Mouse (Mus musculus): ENCODE results near the gene Creb3l1. TPM values are rescaled to one million over a fixed set of nuclear protein-coding genes. Genes with fewer than 3 reads are reported as not detected.

The Creb3l1 gene
- polyA plus RNA-seq, 1 experiment, result 3.1 TPM

DNA sequence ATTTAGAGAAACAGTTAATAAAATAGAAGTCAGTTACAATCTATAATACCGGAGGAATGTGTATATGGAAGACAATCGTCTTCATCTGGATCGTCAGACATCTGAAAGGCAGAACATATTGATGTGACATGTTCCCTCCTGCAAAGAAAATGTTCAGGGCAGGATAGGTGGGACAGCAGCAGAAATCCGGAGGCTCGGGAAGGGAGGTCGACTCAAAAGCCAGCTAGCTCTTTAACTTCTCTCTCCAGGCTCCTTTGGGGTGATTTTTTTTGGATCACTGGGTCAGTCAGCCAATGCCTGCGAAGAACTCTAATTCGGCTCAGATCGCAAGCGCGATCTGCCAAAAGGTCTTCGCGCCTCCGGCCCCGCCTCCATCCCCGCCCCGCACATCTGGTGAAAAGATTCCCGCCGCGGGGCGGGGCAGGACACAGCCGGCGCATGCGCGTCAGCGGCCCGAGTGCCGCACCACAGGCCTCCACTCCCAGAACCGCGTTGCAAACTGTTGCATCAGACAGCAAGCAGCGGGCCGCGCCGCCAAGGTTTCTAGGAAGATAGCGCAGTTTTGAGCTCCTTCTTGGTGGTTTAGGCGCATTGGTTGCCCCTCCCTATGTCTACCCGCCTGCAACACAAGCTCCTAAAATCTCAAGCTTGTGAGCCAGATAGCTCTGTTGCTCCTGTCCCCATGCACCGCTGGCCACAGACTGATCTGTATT is 31.0 kb upstream of the Creb3l1 start:
- Histone ChIP-seq H3K27me3 (ENCODE audit: control insufficient read depth, insufficient read depth, low read length) (no peaks in the 10 kb centered on the region), H3K4me3 (ENCODE audit: control insufficient read depth, low read depth, low read length) (peak overlapping the region; percentile 48), H3K4me1 (ENCODE audit: control insufficient read depth, insufficient read depth, low read length) (peaks cover 14% of the 10 kb centered on the region), H3K27ac (ENCODE audit: control insufficient read depth, insufficient read depth, low read depth, low read length) (peak overlapping the region; percentile 22; the same call in 1 of the 2 replicates), H3K36me3 (ENCODE audit: control insufficient read depth, insufficient read depth, low read length) (no peaks in the 10 kb centered on the region)
- TF ChIP-seq CTCF (IDR thresholded peaks at IDR 0.05; ENCODE audit: control insufficient read depth, insufficient read depth, insufficient replicate concordance, low read depth, low read length), result no peak
- TF ChIP-seq POLR2A (IDR thresholded peaks at IDR 0.05; ENCODE audit: control insufficient read depth, low read depth, low read length), result no peak; the same call in none of the 2 replicates

- Histone ChIP-seq H3K4me1 (ENCODE audit: control insufficient read depth, insufficient read depth, low read length) (peaks cover 6% of the 10 kb centered on the region), H3K27me3 (ENCODE audit: control insufficient read depth, insufficient read depth, low read length) (no peaks in the 10 kb centered on the region), H3K36me3 (ENCODE audit: control insufficient read depth, insufficient read depth, low read length) (no peaks in the 10 kb centered on the region), H3K4me3 (ENCODE audit: control insufficient read depth, low read depth, low read length) (no peak overlapping the region), H3K27ac (ENCODE audit: control insufficient read depth, insufficient read depth, low read depth, low read length) (no peak overlapping the region)
- TF ChIP-seq POLR2A (IDR thresholded peaks at IDR 0.05; ENCODE audit: control insufficient read depth, low read depth, low read length), result no peak
- TF ChIP-seq CTCF (IDR thresholded peaks at IDR 0.05; ENCODE audit: control insufficient read depth, insufficient read depth, insufficient replicate concordance, low read depth, low read length), result no peak
Measured at GRCm38 (mm10) chr2:92052754-92053153, 28.5 kb upstream of the Creb3l1 start.

GRCm38 (mm10) chr2:92052188-92052587 is 27.9 kb upstream of the Creb3l1 start:
- TF ChIP-seq CTCF (IDR thresholded peaks at IDR 0.05; ENCODE audit: control insufficient read depth, insufficient read depth, insufficient replicate concordance, low read depth, low read length) (no peak), POLR2A (IDR thresholded peaks at IDR 0.05; ENCODE audit: control insufficient read depth, low read depth, low read length) (no peak)
- Histone ChIP-seq H3K4me1 (ENCODE audit: control insufficient read depth, insufficient read depth, low read length) (peaks cover 6% of the 10 kb centered on the region), H3K27ac (ENCODE audit: control insufficient read depth, insufficient read depth, low read depth, low read length) (no peak overlapping the region), H3K36me3 (ENCODE audit: control insufficient read depth, insufficient read depth, low read length) (no peaks in the 10 kb centered on the region), H3K4me3 (ENCODE audit: control insufficient read depth, low read depth, low read length) (no peak overlapping the region), H3K27me3 (ENCODE audit: control insufficient read depth, insufficient read depth, low read length) (no peaks in the 10 kb centered on the region)

- Histone ChIP-seq H3K27ac (ENCODE audit: control insufficient read depth, insufficient read depth, low read depth, low read length) (no peak overlapping the region), H3K27me3 (ENCODE audit: control insufficient read depth, insufficient read depth, low read length) (no peaks in the 10 kb centered on the region), H3K4me1 (ENCODE audit: control insufficient read depth, insufficient read depth, low read length) (no peaks in the 10 kb centered on the region), H3K4me3 (ENCODE audit: control insufficient read depth, low read depth, low read length) (no peak overlapping the region), H3K36me3 (ENCODE audit: control insufficient read depth, insufficient read depth, low read length) (no peaks in the 10 kb centered on the region)
- no peak for TF ChIP-seq POLR2A (IDR thresholded peaks at IDR 0.05; ENCODE audit: control insufficient read depth, low read depth, low read length)
- TF ChIP-seq CTCF (IDR thresholded peaks at IDR 0.05; ENCODE audit: control insufficient read depth, insufficient read depth, insufficient replicate concordance, low read depth, low read length), result no peak
Measured at GRCm38 (mm10) chr2:92048034-92048690, 23.9 kb upstream of the Creb3l1 start.

DNA sequence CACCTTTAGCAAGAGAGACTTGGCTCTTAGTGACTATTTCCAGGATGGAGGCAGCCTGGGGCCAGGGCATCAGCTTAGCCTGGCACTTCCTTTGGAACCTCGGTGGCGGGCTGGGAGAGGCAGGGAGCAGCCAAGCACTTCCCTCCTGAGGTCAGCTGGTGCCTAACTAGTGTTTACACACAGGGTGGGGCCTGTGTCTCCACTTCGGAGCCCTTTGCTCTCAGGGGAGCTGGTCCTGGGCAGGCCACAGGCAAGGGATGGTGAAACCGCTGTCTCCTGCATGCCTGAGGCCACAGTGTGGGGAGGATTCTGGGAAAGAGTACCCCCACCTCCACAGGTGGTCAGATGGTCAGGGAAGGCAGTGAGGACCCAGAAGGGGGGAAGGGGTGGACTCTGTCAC is 23.3 kb upstream of the Creb3l1 start:
- no peak overlapping the region for H3K27ac ChIP-seq (ENCODE audit: control insufficient read depth, insufficient read depth, low read depth, low read length)
- no peaks in the 10 kb centered on the region for H3K36me3 ChIP-seq (ENCODE audit: control insufficient read depth, insufficient read depth, low read length)
- H3K27me3 ChIP-seq (ENCODE audit: control insufficient read depth, insufficient read depth, low read length), result no peaks in the 10 kb centered on the region
- TF ChIP-seq CTCF (IDR thresholded peaks at IDR 0.05; ENCODE audit: control insufficient read depth, insufficient read depth, insufficient replicate concordance, low read depth, low read length), result no peak
- no peak for TF ChIP-seq POLR2A (IDR thresholded peaks at IDR 0.05; ENCODE audit: control insufficient read depth, low read depth, low read length)
- no peaks in the 10 kb centered on the region for H3K4me1 ChIP-seq (ENCODE audit: control insufficient read depth, insufficient read depth, low read length)
- no peak overlapping the region for H3K4me3 ChIP-seq (ENCODE audit: control insufficient read depth, low read depth, low read length)

- H3K4me3 ChIP-seq (ENCODE audit: control insufficient read depth, low read depth, low read length), result no peak overlapping the region
- H3K27me3 ChIP-seq (ENCODE audit: control insufficient read depth, insufficient read depth, low read length), result no peaks in the 10 kb centered on the region
- TF ChIP-seq CTCF (IDR thresholded peaks at IDR 0.05; ENCODE audit: control insufficient read depth, insufficient read depth, insufficient replicate concordance, low read depth, low read length) (no peak), POLR2A (IDR thresholded peaks at IDR 0.05; ENCODE audit: control insufficient read depth, low read depth, low read length) (no peak)
- H3K27ac ChIP-seq (ENCODE audit: control insufficient read depth, insufficient read depth, low read depth, low read length), result no peak overlapping the region
- H3K4me1 ChIP-seq (ENCODE audit: control insufficient read depth, insufficient read depth, low read length), result peaks cover 5% of the 10 kb centered on the region
- no peaks in the 10 kb centered on the region for H3K36me3 ChIP-seq (ENCODE audit: control insufficient read depth, insufficient read depth, low read length)
Measured at GRCm38 (mm10) chr2:92043285-92043684, 19.0 kb upstream of the Creb3l1 start.

GRCm38 (mm10) chr2:92041538-92041937 is 17.2 kb upstream of the Creb3l1 start:
- no peak overlapping the region for H3K27ac ChIP-seq (ENCODE audit: control insufficient read depth, insufficient read depth, low read depth, low read length)
- TF ChIP-seq CTCF (IDR thresholded peaks at IDR 0.05; ENCODE audit: control insufficient read depth, insufficient read depth, insufficient replicate concordance, low read depth, low read length) (no peak), POLR2A (IDR thresholded peaks at IDR 0.05; ENCODE audit: control insufficient read depth, low read depth, low read length) (no peak)
- H3K4me3 ChIP-seq (ENCODE audit: control insufficient read depth, low read depth, low read length), result no peak overlapping the region
- H3K27me3 ChIP-seq (ENCODE audit: control insufficient read depth, insufficient read depth, low read length), result no peaks in the 10 kb centered on the region
- H3K36me3 ChIP-seq (ENCODE audit: control insufficient read depth, insufficient read depth, low read length), result no peaks in the 10 kb centered on the region
- H3K4me1 ChIP-seq (ENCODE audit: control insufficient read depth, insufficient read depth, low read length), result peaks cover 5% of the 10 kb centered on the region
